Mouse (Mus musculus) right cerebral cortex, postnatal 10 days (tissue): Measurements from ENCODE around the gene Cdcp2.

Source experiments
- DNase-seq, 2 experiments: peaks; one replicate each; pipeline ENCODE4 v3.0.0; 2021; ENCODE audit warnings: low spot score in 2 of 2

The Cdcp2 gene

GRCm38 (mm10) chr4:107130534-107130933 is 33.8 kb downstream of the Cdcp2 start:
- DNase-seq: peak in 1 of 2 experiments; percentile 51

- no peak for DNase-seq
Measured at GRCm38 (mm10) chr4:107134891-107135290, 38.2 kb downstream of the Cdcp2 start.

GRCm38 (mm10) chr4:107135663-107136062 is 39.0 kb downstream of the Cdcp2 start:
- DNase-seq: no peak

GRCm38 (mm10) chr4:107136531-107136930 is 39.8 kb downstream of the Cdcp2 start:
- no peak for DNase-seq

- peak in 1 of 2 experiments; percentile 46 for DNase-seq
Measured at GRCm38 (mm10) chr4:107138948-107139835, 42.5 kb downstream of the Cdcp2 start.

GRCm38 (mm10) chr4:107139836-107140631 is 43.3 kb downstream of the Cdcp2 start:
- DNase-seq: no peak

GRCm38 (mm10) chr4:107143511-107143910 is 46.8 kb downstream of the Cdcp2 start:
- no peak for DNase-seq

- DNase-seq: peak; percentile 57 to 63
Measured at GRCm38 (mm10) chr4:107150991-107151390, 54.3 kb downstream of the Cdcp2 start.

GRCm38 (mm10) chr4:107152571-107152970 is 55.9 kb downstream of the Cdcp2 start:
- no peak for DNase-seq

- DNase-seq: no peak
Measured at GRCm38 (mm10) chr4:107156983-107157401, 60.3 kb downstream of the Cdcp2 start.

- DNase-seq: no peak
Measured at GRCm38 (mm10) chr4:107159166-107159773, 62.6 kb downstream of the Cdcp2 start.

- no peak for DNase-seq
Measured at GRCm38 (mm10) chr4:107160181-107160580, 63.5 kb downstream of the Cdcp2 start.
